Mouse (Mus musculus) C2C12 (cell line): Measurements from ENCODE around the gene Calhm4. TPM values are rescaled to one million over a fixed set of nuclear protein-coding genes. Genes with fewer than 3 reads are reported as not detected.
"Not testable (repeated sequence)": the region's sequence is repeated elsewhere in the genome, so short reads cannot be mapped to it uniquely, and the experiment has no call there.

ENCODE experiments used
- H3K27me3 ChIP-seq: one replicate; pipeline ENCODE4 v1.6.1; 2011; ENCODE audit not compliant: control insufficient read depth, insufficient read depth, insufficient read length
- H3K36me3 ChIP-seq: one replicate; pipeline ENCODE4 v1.6.1; 2011; ENCODE audit not compliant: control insufficient read depth, insufficient read depth
- H3K4me3 ChIP-seq: one replicate; pipeline ENCODE4 v1.5.1; 2011; ENCODE audit warnings: mild to moderate bottlenecking, control low read depth; ENCODE audit not compliant: poor library complexity, insufficient read depth, severe bottlenecking
- H3K79me2 ChIP-seq: one replicate; pipeline ENCODE4 v1.6.1; 2011; ENCODE audit not compliant: control insufficient read depth, insufficient read depth
- H3K79me3 ChIP-seq: one replicate; pipeline ENCODE4 v1.6.1; 2011; ENCODE audit warnings: low read depth, control low read depth
- H3ac ChIP-seq: one replicate; pipeline ENCODE3; 2011; ENCODE audit warnings: low read depth; ENCODE audit not compliant: control insufficient read depth, insufficient read length
- CEBPB ChIP-seq: IDR thresholded peaks from one replicate; pipeline ENCODE4 v1.6.1; 2011; ENCODE audit warnings: low read depth, mild to moderate bottlenecking, control low read depth, moderate library complexity
- CTCF ChIP-seq: IDR thresholded peaks from one replicate; pipeline ENCODE4 v1.5.1; 2011; ENCODE audit not compliant: control insufficient read depth, insufficient read depth, insufficient read length
- FOSL1 ChIP-seq: IDR thresholded peaks from one replicate; pipeline ENCODE4 v1.8.0; 2011; ENCODE audit warnings: mild to moderate bottlenecking, low read length; ENCODE audit not compliant: poor library complexity, insufficient read depth, severe bottlenecking
- MAX ChIP-seq: IDR thresholded peaks from one replicate; pipeline ENCODE4 v1.6.1; 2011; ENCODE audit warnings: mild to moderate bottlenecking, control low read depth
- MYOD1 ChIP-seq: IDR thresholded peaks from one replicate; pipeline ENCODE4 v1.6.1; 2011; ENCODE audit warnings: low read depth; ENCODE audit not compliant: control insufficient read depth, insufficient read length
- MYOG ChIP-seq: IDR thresholded peaks from one replicate; pipeline ENCODE4 v1.6.1; 2011; ENCODE audit not compliant: control insufficient read depth, insufficient read length; ENCODE audit errors: extremely low read depth
- USF1 ChIP-seq: IDR thresholded peaks from one replicate; pipeline ENCODE4 v1.6.1; 2011; ENCODE audit warnings: low read depth, mild to moderate bottlenecking, control low read depth, moderate library complexity
- polyA plus RNA-seq: library from polyadenylated mRNA; unstranded; fragments of >200 nt; fragmentation: generic; extraction: Trizol; gene quantifications from one replicate; pipeline ENCODE4 v1.2.1, GENCODE M21; 2012; ENCODE audit warnings: missing spikeins

Gene Calhm4
- polyA plus RNA-seq, 1 experiment = not detected

- Histone ChIP-seq H3K79me3 (peaks cover 69% of the 10 kb centered on the region), H3ac (no peak overlapping the region), H3K4me3 (no peak overlapping the region), H3K27me3 (no peaks in the 10 kb centered on the region), H3K36me3 (peaks cover 62% of the 10 kb centered on the region), H3K79me2 (peaks cover 84% of the 10 kb centered on the region)
- no peak for TF ChIP-seq CEBPB
- TF ChIP-seq FOSL1 = no peak
- TF ChIP-seq USF1 = no peak
- TF ChIP-seq CTCF = no peak
- TF ChIP-seq MYOD1 = peak; percentile 64
- no peak for TF ChIP-seq MYOG
These were observed 30.9 kb downstream of the Calhm4 start for GRCm38 (mm10) chr10:34013241-34013640.

- Histone ChIP-seq H3K79me3 (peaks cover 64% of the 10 kb centered on the region), H3K79me2 (peaks cover 79% of the 10 kb centered on the region), H3K36me3 (peaks cover 69% of the 10 kb centered on the region), H3K27me3 (no peaks in the 10 kb centered on the region), H3K4me3 (no peak overlapping the region), H3ac (no peak overlapping the region)
- TF ChIP-seq FOSL1 (no peak), CEBPB (no peak), USF1 (no peak), MYOG (no peak), CTCF (no peak), MAX (no peak), MYOD1 (no peak)
These were observed 31.5 kb downstream of the Calhm4 start for GRCm38 (mm10) chr10:34012581-34012980.

- H3K27me3 ChIP-seq = no peaks in the 10 kb centered on the region
- H3K79me2 ChIP-seq = no peaks in the 10 kb centered on the region
- H3K79me3 ChIP-seq = no peaks in the 10 kb centered on the region
- TF ChIP-seq FOSL1 = no peak
- TF ChIP-seq USF1 = no peak
- TF ChIP-seq MYOG = no peak
- TF ChIP-seq CTCF = no peak
- no peak for TF ChIP-seq MYOD1
- no peak for TF ChIP-seq MAX
- TF ChIP-seq CEBPB = no peak
- peaks cover 93% of the 10 kb centered on the region for H3K36me3 ChIP-seq
- no peak overlapping the region for H3ac ChIP-seq
- H3K4me3 ChIP-seq = no peak overlapping the region
These were observed 45.7 kb downstream of the Calhm4 start for GRCm38 (mm10) chr10:33998397-33998796.

- not testable (repeated sequence) for H3K27me3 ChIP-seq, H3K79me3 ChIP-seq, H3K79me2 ChIP-seq, H3K4me3 ChIP-seq, H3ac ChIP-seq
- H3K36me3 ChIP-seq = peaks cover 94% of the 10 kb centered on the region
These were observed 47.4 kb downstream of the Calhm4 start for GRCm38 (mm10) chr10:33996686-33997085.

Other genes with a start within 250 kb of the Calhm4 start
- gene Sult3a1, start 186.6 kb downstream of the Calhm4 start, polyA plus RNA-seq = not detected
- gene Rsph4a, start 139.2 kb downstream of the Calhm4 start, polyA plus RNA-seq = not detected
- gene Zup1, start 93.0 kb downstream of the Calhm4 start, polyA plus RNA-seq = 1.7 TPM
- 114 TPM for gene Rwdd1, start 24.7 kb downstream of the Calhm4 start, polyA plus RNA-seq
- gene Trappc3l, start 6.7 kb downstream of the Calhm4 start, polyA plus RNA-seq = not detected
- 0.13 TPM for gene Calhm5, start 52.2 kb upstream of the Calhm4 start, polyA plus RNA-seq
- not detected for gene Calhm6, start 83.7 kb upstream of the Calhm4 start, polyA plus RNA-seq
- gene Dse, start 163.4 kb upstream of the Calhm4 start, polyA plus RNA-seq = 8.7 TPM
- gene Tspyl1, start 237.9 kb upstream of the Calhm4 start, polyA plus RNA-seq = 15.5 TPM